Mouse (Mus musculus): ENCODE measurements around the gene Six5.

DNA sequence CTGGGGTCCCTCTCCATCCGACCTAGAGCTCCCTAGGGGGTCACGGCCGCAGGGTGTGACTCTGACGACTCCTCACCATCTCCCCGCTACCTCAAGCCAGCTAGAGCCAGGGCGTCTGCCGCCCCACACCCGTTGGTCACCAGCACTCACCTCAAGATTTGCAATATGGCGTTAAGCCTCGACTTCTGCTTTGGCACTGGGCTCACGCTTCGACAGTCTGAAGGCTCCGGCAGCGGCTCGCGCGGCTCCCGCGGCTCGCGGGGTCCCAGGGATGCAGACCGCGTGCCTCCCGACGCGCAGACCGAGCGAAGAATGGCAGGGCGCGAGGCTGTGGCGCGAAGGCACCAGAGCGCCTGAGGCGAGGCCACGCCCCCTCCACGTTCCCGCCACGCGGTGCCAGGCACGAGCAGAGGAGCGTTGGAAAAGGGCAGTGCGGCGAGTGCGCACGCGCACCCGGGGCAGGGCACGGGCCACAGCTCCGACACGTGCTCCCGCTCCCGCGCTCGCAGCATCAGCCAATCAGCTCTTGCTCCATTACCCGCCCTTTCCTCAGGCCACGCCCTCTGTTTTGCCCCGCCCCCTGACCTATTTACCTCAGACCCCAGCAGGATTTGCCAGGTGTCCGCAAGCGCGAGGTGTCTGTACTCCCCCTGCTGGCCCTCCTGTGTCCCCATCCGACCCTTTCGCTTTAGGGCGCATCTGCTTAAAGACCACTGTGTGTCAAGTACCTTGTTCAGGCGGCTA, 23.8 kb downstream of the Six5 start, which contains the start of gene Gm4969:
- TF ChIP-seq CTCF (IDR thresholded peaks at IDR 0.05; ENCODE audit: borderline replicate concordance, insufficient read depth, low read length) (no peak), POLR2A (IDR thresholded peaks at IDR 0.05; ENCODE audit: low read depth, low read length) (no peak)
